Mouse (Mus musculus): ENCODE results near the gene Acta2.
"Not testable (repeated sequence)": the region's sequence is repeated elsewhere in the genome, so short reads cannot be mapped to it uniquely, and the experiment has no call there.

Gene Acta2

DNA sequence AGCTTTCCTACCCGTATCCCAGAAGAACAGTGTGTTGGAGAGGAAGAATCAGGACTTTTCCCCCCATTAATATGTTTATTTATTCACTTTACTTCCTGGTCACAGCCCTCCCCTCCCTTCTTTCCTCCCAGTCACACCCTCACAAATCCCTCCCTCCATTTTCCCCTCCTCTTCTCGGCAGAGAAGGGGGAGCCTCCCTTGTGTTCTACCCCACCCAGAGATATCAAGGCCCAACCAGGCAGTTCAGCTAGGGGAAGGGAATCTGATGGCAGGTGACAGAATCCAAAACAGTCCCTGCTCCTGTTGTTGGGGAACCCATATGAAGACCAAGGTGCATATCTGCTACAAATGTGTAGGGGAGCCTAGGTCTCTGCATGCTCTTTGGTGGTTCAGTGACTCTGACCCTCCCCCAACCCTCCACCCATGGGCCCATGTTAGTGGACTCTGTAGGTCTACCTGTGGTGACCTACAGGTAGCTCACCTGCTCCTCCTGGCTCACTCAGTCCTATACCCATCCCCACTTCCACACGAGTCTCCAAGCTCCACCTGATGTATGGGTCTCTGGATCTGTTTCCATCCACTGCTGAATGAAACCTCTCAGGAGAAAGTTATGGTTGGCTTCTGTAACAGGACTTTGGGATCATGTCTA, 34.5 kb downstream of the Acta2 start:
- DNase-seq (ENCODE audit: low read depth, low spot score) = no peak

DNA sequence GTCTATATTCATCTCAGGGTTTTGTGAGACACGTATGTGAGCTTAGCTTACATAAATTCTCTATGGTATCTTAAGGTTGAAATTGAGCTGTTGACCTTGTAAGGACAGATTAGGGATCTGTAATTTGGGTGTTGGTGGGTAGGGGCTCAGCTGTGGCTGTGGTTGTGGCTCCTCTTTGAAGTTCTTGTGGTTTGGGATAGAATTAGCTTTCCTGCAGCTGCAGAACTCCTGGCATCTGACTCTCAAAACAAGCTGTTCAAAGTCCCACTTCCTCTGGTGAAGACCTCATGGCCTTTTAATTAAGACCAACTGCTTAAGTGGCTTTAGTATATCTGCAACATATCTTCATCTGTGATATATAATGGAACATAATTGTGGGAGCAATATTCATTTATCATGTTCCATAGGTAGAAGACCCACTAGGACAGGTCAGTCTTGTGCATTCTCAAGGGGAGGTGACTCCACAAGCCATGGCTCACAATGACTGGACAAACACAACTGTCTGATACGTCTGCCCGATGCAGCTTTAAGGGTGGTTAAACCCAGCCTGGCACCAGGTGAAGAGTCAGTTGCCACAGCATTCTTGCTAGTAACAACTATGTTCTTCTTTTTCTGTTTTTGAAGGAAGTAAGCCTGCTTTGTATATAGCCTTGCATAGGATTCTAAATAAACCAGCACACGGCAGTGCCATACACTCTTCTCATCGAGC, 36.0 kb downstream of the Acta2 start:
- no peak for DNase-seq (ENCODE audit: low read depth, low spot score)

GRCm38 (mm10) chr19:34217761-34218160, 37.6 kb downstream of the Acta2 start:
- DNase-seq (ENCODE audit: low read depth, low spot score) = no peak

DNA sequence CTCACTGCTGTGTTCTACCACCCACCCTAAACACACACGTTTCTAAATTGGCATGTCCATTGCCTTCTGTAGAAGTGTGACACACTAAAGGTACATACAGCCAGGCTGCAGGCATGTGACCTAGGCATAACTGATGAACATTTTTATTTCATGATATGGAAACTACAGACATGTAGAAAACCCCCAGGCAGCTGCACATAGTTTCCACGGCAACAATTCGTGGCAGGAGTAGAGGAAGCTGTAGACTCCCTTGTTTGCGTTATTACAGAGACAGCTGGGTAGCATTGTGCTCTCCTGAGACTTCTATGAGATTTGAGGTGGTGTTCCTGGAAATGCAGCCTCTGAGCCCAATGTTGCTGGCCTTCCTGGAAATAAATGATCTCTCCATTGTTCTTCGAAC, 38.4 kb downstream of the Acta2 start:
- DNase-seq (ENCODE audit: low read depth, low spot score) = no peak

GRCm38 (mm10) chr19:34214136-34214535, 41.3 kb downstream of the Acta2 start:
- no peak for DNase-seq (ENCODE audit: low read depth, low spot score)

DNA sequence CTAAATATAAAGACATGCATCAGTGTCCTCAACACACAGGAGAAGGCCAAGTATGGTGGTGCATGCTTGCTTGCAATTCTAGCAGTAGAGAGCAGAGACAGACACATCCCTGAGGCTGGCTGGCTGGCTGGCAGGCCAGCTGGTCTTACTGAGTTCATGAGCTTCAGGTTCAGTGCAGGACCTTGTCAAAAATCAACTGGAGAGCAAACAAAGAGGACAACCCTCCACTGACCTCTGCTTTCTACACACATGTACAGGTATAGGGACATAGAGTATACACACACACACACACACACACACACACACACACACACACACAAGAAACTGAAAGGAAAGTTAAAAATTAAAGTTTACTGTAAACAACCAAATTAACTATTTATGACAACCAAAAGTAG, 42.1 kb downstream of the Acta2 start:
- no peak for DNase-seq (ENCODE audit: low read depth, low spot score)

DNA sequence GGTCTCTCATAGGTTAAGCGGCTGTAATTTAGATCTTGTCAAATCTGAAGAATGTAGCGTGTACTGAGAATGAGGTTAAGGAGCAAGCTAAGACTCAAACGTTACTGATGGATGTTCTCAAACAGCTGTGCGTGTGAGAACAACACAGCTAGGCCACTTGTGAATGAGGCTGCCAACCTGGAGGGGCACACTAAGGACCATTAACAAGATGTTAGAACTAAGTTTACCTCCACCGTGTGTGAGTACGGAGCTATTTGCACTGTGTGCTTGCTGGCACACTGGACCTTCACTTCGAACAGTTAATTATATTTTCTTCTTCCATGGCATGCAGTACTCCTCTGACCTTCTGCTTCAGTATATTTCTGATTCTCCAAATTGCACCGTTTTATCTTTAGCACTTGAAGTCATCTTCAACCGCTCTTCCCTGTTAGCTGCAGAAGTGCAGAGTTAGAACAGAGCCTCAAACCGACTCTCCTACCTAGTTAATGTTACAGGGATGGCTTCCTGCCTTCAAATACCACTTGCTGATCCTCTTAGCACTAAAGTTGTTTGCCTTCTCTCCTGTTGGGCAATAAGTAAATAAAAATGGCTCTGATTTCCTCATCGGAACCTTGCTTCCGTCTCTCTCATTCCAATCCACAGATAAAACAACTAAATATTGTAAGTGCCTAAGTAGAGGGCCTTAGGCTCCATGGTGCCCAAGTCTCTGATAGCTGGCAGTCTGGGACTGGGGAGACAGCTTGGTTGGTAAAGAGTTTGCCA, 42.7 kb downstream of the Acta2 start:
- DNase-seq (ENCODE audit: low read depth, low spot score) = no peak

GRCm38 (mm10) chr19:34210841-34211240, 44.5 kb downstream of the Acta2 start:
- DNase-seq (ENCODE audit: low read depth, low spot score) = no peak

DNA sequence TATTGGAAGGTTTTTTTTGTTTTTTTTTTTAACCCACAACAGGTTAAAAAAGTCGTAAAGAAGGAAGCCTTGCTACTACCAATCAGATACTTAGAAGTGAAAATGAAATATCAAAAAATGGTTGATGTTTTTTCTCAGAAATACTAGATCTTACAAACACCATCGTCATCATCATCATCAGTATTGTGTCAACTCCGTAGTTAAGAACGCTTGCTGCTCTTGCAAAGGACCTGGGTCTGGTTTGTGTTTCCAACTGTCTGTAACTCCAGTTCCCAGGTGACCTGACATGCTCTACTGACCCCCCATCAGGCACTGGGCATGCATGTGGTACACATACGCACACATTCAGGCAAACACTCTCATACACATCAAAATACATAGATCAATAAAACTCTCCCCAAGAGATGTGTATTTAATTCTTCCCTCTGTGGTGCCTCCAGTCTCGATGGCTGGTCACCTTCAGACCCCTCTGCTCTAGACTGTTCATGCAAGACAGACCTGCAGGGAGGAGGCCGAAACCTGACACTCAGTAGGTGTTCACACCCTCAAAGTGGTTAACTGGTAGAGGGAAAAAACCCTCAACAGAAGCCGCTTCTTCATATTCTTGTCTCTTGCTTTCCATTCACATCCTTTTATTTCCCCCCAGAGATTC, 45.3 kb downstream of the Acta2 start:
- no peak for DNase-seq (ENCODE audit: low read depth, low spot score)

DNA sequence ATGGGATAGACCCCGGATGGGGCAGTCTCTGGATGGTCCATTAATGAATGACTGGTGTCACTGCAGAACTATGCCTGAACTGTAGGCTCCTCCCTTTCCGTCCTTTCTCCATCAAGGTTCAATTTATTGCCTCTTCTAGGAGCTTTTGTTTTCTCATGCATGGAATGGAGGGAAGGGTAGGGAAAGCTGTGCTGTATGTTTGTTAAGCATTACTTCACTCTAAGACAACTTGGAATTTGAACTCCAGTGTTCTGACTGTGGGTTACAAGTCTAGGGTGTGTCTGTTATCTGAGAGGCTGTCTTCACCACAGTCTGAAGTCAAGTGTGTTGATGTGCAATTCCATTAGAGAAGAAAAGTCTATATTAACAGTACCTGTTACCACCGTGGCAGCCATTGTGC, 46.4 kb downstream of the Acta2 start:
- no peak for DNase-seq (ENCODE audit: low read depth, low spot score)

GRCm38 (mm10) chr19:34206760-34207440, 48.5 kb downstream of the Acta2 start:
- no peak for DNase-seq (ENCODE audit: low read depth, low spot score)

- not testable (repeated sequence) for DNase-seq (ENCODE audit: low read depth, low spot score)
These were observed 49.3 kb downstream of the Acta2 start for GRCm38 (mm10) chr19:34206128-34206527.

- DNase-seq (ENCODE audit: low read depth, low spot score) = no peak
These were observed 52.7 kb downstream of the Acta2 start for GRCm38 (mm10) chr19:34202668-34203067.

- peak; percentile 51 for DNase-seq (ENCODE audit: low read depth, low spot score)
These were observed 55.9 kb downstream of the Acta2 start for GRCm38 (mm10) chr19:34199488-34199887.

DNA sequence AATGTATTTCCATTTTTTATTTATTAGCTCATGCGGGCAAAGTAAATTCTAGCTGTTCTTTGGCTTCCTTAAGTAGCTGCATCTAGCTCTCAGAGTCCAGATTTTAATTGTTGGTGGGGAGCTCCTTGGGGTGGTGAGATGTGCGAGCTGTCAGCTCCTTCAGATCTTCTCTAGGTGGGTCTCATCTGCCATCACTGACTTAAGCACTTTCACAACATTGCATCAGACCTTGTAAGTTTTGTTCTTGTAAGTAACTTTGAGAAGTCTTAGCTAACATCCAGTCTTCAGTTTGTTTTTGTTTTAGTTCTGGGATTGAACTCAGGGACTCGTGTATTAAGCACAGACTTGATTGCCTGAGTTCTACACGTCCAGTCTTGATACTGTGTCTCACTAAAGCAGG, 56.5 kb downstream of the Acta2 start:
- peak; percentile 17 for DNase-seq (ENCODE audit: low read depth, low spot score)

DNA sequence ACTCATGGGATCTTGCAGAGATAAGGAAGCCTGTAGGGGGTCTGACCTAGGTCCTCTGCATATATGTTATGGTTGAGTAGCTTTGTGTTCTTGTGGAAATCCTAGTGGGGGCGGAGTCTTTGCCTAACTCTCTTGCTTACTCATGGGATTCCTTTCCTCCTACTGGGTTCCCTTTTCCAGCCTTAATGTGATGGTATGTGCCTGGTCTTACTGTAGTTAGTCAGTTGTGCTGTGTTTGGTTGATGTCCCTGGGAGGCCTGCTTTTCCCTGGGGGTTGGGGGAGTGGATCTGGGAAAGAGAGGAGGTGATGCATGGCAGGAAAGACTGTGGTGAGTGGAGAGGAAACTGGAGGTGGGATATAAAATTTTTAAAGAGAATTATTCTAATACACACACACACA, 57.3 kb downstream of the Acta2 start:
- DNase-seq (ENCODE audit: low read depth, low spot score) = no peak

- DNase-seq (ENCODE audit: low read depth, low spot score) = no peak
These were observed 60.4 kb downstream of the Acta2 start for GRCm38 (mm10) chr19:34195031-34195430.

- peak; percentile 61 for DNase-seq (ENCODE audit: low read depth, low spot score)
These were observed 61.2 kb downstream of the Acta2 start for GRCm38 (mm10) chr19:34194132-34194745.

DNA sequence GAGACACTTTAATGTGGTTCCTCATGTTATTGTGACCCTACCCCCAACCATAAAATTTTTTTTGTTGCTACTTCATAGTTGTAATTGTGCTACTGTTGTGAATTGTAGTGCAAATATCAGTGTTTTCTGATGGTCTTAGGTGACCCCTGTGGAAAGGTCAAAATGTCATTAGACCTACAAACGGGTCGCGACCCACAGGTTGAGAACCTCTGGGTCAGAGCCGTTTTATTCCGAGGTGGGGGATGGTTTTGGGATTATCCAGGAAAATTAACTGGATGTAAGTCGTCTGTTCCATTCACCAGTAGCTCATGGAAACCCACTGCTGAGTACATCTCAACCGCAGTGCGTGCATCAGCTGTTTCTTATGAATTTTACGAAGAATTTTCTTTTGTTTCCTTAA, 61.7 kb downstream of the Acta2 start:
- DNase-seq (ENCODE audit: low read depth, low spot score) = no peak

GRCm38 (mm10) chr19:34193149-34193548, 62.2 kb downstream of the Acta2 start:
- DNase-seq (ENCODE audit: low read depth, low spot score) = peak; percentile 85

All from A20 (cell line).